Mouse (Mus musculus) embryonic facial prominence, embryonic 14.5 days (tissue): ENCODE measurements around the gene R3hdm1. TPM values are rescaled to one million over a fixed set of nuclear protein-coding genes. Genes with fewer than 3 reads are reported as not detected.
A peak's percentile ranks its signal among the peaks of the same experiment; 100 is the strongest.

Experiments used
- ATAC-seq: fragments of 200-750 bp; cut with Nextera tagmentation; 2 replicates; pipeline ENCODE4 v1.8.0; 2017; ENCODE audit warnings: low read depth, moderate number of reproducible peaks, moderate TSS enrichment
- DNase-seq: peaks from one replicate; pipeline ENCODE4 v3.0.0-alpha.2; 2015; ENCODE audit warnings: low spot score
- H3K27ac ChIP-seq: fragments of 300-500 bp; sonication (generic); replicated peaks from 2 replicates; pipeline ENCODE4 v1.5.1; 2014; ENCODE audit warnings: low read depth, mild to moderate bottlenecking, low read length, moderate library complexity
- H3K27me3 ChIP-seq: fragments of 300-500 bp; sonication (generic); replicated peaks from 2 replicates; pipeline ENCODE4 v1.6.1; 2014; ENCODE audit warnings: low read length; ENCODE audit not compliant: control insufficient read depth, insufficient read depth
- H3K36me3 ChIP-seq: fragments of 300-500 bp; sonication (generic); 2 replicates; pipeline ENCODE4 v1.6.1; 2014; ENCODE audit warnings: low read length, mixed read lengths; ENCODE audit not compliant: control insufficient read depth, insufficient read depth
- H3K4me1 ChIP-seq: fragments of 300-500 bp; sonication (generic); 2 replicates; pipeline ENCODE4 v1.6.1; 2014; ENCODE audit warnings: antibody characterized with exemption, low read length; ENCODE audit not compliant: control insufficient read depth, insufficient read depth
- H3K4me2 ChIP-seq: fragments of 300-500 bp; sonication (generic); 2 replicates; pipeline ENCODE4 v1.6.1; 2014; ENCODE audit warnings: low read depth, mild to moderate bottlenecking, low read length, moderate library complexity, mixed read lengths
- H3K4me3 ChIP-seq: fragments of 300-500 bp; sonication (generic); 2 replicates; pipeline ENCODE4 v1.5.1; 2014; ENCODE audit warnings: low read depth, mild to moderate bottlenecking, low read length
- H3K9ac ChIP-seq: fragments of 300-500 bp; sonication (generic); 2 replicates; pipeline ENCODE4 v1.6.1; 2014; ENCODE audit warnings: low read depth, mild to moderate bottlenecking, low read length, moderate library complexity, mixed read lengths
- H3K9me3 ChIP-seq: fragments of 300-500 bp; sonication (generic); 2 replicates; pipeline ENCODE4 v1.6.1; 2016; ENCODE audit warnings: low read length; ENCODE audit not compliant: control insufficient read depth
- WGBS: fragments of 180-500 bp; shearing (Covaris S2); extraction: QIAGEN DNeasy Blood & Tissue Kit; methylation state at CpG from one replicate; pipeline ENCODE4 v1.1.7; 2014; 5-methylcytosine and 5-hydroxymethylcytosine counted together
- polyA plus RNA-seq: library from polyadenylated mRNA; unstranded; fragments of >200 nt; fragmentation: Nextera tagmentation; extraction: Ambion mirVana; gene quantifications from 2 replicates; pipeline ENCODE4 v1.2.1, GENCODE M21; 2014

R3hdm1 gene
- polyA plus RNA-seq: 58.4 and 66.7 TPM in 2 replicates

GRCm38 (mm10) chr1:128102641-128103461 lies at the start of gene R3hdm1, which contains the start of gene Zranb3:
R3hdm1 (plus strand) TSS chr1:128103301.
Zranb3 (minus strand) TSS chr1:128103047.
- Histone ChIP-seq H3K27ac (peak within 1 kb of the TSS; percentile 89), H3K4me2 (peak within 1 kb of the TSS; percentile 78), H3K4me3 (peak within 1 kb of the TSS; percentile 94), H3K36me3 (no peaks in the 10 kb centered on the region), H3K9ac (peak within 1 kb of the TSS; percentile 78), H3K4me1 (peaks cover 7% of the 10 kb centered on the region), H3K27me3 (no peaks in the 10 kb centered on the region), H3K9me3 (no peaks in the 10 kb centered on the region)
- peak; percentile 99 for DNase-seq
- peak; percentile 96 for ATAC-seq
- 0% methylated on average over 42 of the region's 43 CpGs for whole genome bisulfite sequencing

- Histone ChIP-seq H3K36me3 (no peaks in the 10 kb centered on the region), H3K4me1 (no peaks in the 10 kb centered on the region), H3K27me3 (no peaks in the 10 kb centered on the region), H3K27ac (no peak overlapping the region), H3K4me2 (no peak overlapping the region), H3K9ac (no peak overlapping the region), H3K4me3 (no peak overlapping the region), H3K9me3 (no peaks in the 10 kb centered on the region)
- no peak for DNase-seq
- WGBS: 97% methylated on average over 4 of the region's 4 CpGs
- ATAC-seq: no peak
Measured at GRCm38 (mm10) chr1:128057269-128057668, 45.8 kb upstream of the R3hdm1 start.

GRCm38 (mm10) chr1:128058625-128059024 lies 44.5 kb upstream of the R3hdm1 start:
- H3K36me3 ChIP-seq: no peaks in the 10 kb centered on the region
- H3K4me3 ChIP-seq: no peak overlapping the region
- H3K4me1 ChIP-seq: no peaks in the 10 kb centered on the region
- no peak overlapping the region for H3K9ac ChIP-seq
- WGBS: 89% methylated on average over 5 of the region's 5 CpGs
- no peak overlapping the region for H3K27ac ChIP-seq
- H3K27me3 ChIP-seq: no peaks in the 10 kb centered on the region
- DNase-seq: no peak
- no peak for ATAC-seq
- no peak overlapping the region for H3K4me2 ChIP-seq
- no peaks in the 10 kb centered on the region for H3K9me3 ChIP-seq

GRCm38 (mm10) chr1:128060655-128061344 lies 42.3 kb upstream of the R3hdm1 start:
- ATAC-seq: peak; percentile 22; the same call in 1 of the 2 replicates
- peak; percentile 14 for DNase-seq
- H3K36me3 ChIP-seq: no peaks in the 10 kb centered on the region
- H3K27ac ChIP-seq: no peak overlapping the region
- no peak overlapping the region for H3K4me2 ChIP-seq
- no peaks in the 10 kb centered on the region for H3K4me1 ChIP-seq
- no peak overlapping the region for H3K4me3 ChIP-seq
- no peak overlapping the region for H3K9ac ChIP-seq
- no peaks in the 10 kb centered on the region for H3K27me3 ChIP-seq
- WGBS: 56% methylated on average over 8 of the region's 8 CpGs
- no peaks in the 10 kb centered on the region for H3K9me3 ChIP-seq

DNA sequence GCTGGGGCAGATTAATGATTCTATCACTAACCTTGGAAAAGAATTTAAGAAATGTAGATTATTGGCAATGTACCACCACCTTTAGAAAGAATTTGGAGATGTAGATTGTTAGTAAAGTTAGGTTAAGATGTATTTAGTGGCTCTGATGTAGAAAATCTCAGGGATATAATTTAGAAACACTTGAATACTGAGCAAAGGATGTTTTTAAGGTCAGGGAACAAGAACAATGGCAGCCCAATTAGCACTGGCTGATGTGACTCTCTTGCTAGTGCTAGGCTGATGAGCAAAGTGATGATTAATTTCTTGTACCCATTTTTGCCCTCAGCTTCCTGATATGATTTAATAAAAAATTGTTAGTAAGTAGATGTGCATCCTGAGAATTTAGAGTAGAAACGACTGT lies 41.7 kb upstream of the R3hdm1 start:
- 78% methylated on average over 1 of the region's 1 CpGs for whole genome bisulfite sequencing
- Histone ChIP-seq H3K36me3 (no peaks in the 10 kb centered on the region), H3K4me3 (no peak overlapping the region), H3K4me2 (no peak overlapping the region), H3K4me1 (no peaks in the 10 kb centered on the region), H3K27ac (no peak overlapping the region), H3K9ac (no peak overlapping the region), H3K9me3 (no peaks in the 10 kb centered on the region), H3K27me3 (no peaks in the 10 kb centered on the region)
- no peak for DNase-seq
- ATAC-seq: no peak

DNA sequence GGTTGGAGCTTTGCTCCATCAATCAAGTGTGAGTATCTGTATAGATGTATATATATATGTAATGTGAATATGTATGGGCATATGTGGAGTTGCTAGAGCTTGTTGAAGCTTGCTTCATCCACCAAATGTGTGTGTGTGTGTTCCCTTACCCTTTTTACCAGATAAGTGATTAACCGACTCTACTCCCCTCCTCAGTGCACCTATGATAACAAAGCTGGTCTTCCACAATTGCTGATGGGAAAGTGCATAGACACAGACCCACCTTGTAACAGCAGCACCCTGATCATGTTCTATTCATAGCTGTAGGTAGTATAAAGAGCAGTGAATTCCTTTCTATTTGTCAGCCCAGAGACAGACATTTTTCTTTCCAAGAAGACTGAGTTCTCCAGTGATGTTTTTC lies 40.9 kb upstream of the R3hdm1 start:
- no peaks in the 10 kb centered on the region for H3K27me3 ChIP-seq
- WGBS: 78% methylated on average over 1 of the region's 1 CpGs
- H3K4me2 ChIP-seq: no peak overlapping the region
- H3K36me3 ChIP-seq: no peaks in the 10 kb centered on the region
- H3K4me3 ChIP-seq: no peak overlapping the region
- DNase-seq: no peak
- no peaks in the 10 kb centered on the region for H3K9me3 ChIP-seq
- H3K9ac ChIP-seq: no peak overlapping the region
- H3K27ac ChIP-seq: no peak overlapping the region
- H3K4me1 ChIP-seq: no peaks in the 10 kb centered on the region
- no peak for ATAC-seq

- H3K9ac ChIP-seq: no peak overlapping the region
- H3K36me3 ChIP-seq: no peaks in the 10 kb centered on the region
- no peak for DNase-seq
- no peak overlapping the region for H3K4me2 ChIP-seq
- H3K9me3 ChIP-seq: no peaks in the 10 kb centered on the region
- no peak overlapping the region for H3K4me3 ChIP-seq
- 80% methylated on average over 6 of the region's 6 CpGs for WGBS
- H3K27me3 ChIP-seq: no peaks in the 10 kb centered on the region
- ATAC-seq: no peak
- no peak overlapping the region for H3K27ac ChIP-seq
- H3K4me1 ChIP-seq: no peaks in the 10 kb centered on the region
Measured at GRCm38 (mm10) chr1:128064716-128065115, 38.4 kb upstream of the R3hdm1 start.

DNA sequence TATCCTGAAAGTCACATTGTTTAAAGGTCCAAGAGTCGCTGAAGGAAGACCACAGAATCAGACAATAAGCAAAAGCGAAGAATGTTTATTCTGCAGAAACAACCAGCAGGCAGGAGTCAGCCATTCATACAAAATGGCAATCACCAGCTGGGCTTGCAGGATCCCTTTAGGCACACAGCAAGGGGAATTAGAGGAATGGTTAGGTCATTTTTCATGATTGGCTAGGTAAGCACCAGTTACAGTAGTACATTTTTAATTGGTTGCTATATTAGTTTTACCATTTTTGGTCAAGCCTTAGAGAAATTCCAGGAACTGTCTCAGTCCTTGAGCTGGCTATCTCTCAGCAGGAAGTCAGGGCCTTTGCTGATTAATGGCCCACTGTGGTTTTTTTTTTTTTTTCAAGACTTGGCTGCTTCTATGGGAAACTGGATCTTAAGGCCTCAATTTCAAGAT lies 34.1 kb upstream of the R3hdm1 start:
- WGBS: 83% methylated on average over 2 of the region's 2 CpGs
- Histone ChIP-seq H3K27me3 (no peaks in the 10 kb centered on the region), H3K9ac (no peak overlapping the region), H3K9me3 (no peaks in the 10 kb centered on the region), H3K4me2 (no peak overlapping the region), H3K4me3 (no peak overlapping the region), H3K36me3 (no peaks in the 10 kb centered on the region), H3K4me1 (no peaks in the 10 kb centered on the region), H3K27ac (no peak overlapping the region)
- DNase-seq: no peak
- ATAC-seq: no peak
